ENCODE assay signal across 22 mouse cellular contexts in genomic region chr12:112430104-112430846, GRCm38 (mm10). TPM values are rescaled to one million over a fixed set of nuclear protein-coding genes. Genes with fewer than 3 reads are reported as not detected.
DNase-seq lines count a peak whose midpoint lies in the region; ATAC-seq and TF ChIP-seq lines count a peak whose summit lies in the region.
"Had no signal": no experiment of that assay in that cellular context is flagged by ENCODE, and none has a peak within 500 bp of the region (broad histone marks: within the 10 kb centered on the region; RNA-seq: fewer than 3 reads in every experiment).

No protein-coding gene starts in this region.

- TF ChIP-seq CTCF in forebrain, postnatal 0 days (IDR thresholded peaks at IDR 0.05; ENCODE audit: low read depth) = no peak

- no peaks in the 10 kb centered on the region for H3K27me3 ChIP-seq in forebrain, embryonic 13.5 days
- H3K27me3 ChIP-seq in forebrain, postnatal 0 days (ENCODE audit: insufficient read depth, low read length) = no peaks in the 10 kb centered on the region
- 0 out of 2 replicates have a peak, but pooled peaks cover 13% of the 10 kb centered on the region for H3K27me3 ChIP-seq in midbrain, embryonic 10.5 days (ENCODE audit: low read depth, poor library complexity, severe bottlenecking)
- H3K27me3 ChIP-seq in midbrain, embryonic 16.5 days (ENCODE audit: control insufficient read depth, insufficient read depth, low read depth, low read length) = no peaks in the 10 kb centered on the region
- peaks cover 16% of the 10 kb centered on the region for H3K27me3 ChIP-seq in limb, embryonic 13.5 days

- DNase-seq in forebrain, postnatal 0 days = no peak
- DNase-seq in midbrain, embryonic 10.5 days (ENCODE audit: low spot score) = no peak
- DNase-seq in embryo, embryonic 9.5 days (ENCODE audit: extremely low spot score) = peak; percentile 47
- no peak for DNase-seq in left cerebral cortex, adult 11 months (ENCODE audit: low spot score)
- DNase-seq in thymus, postnatal 36 days = no peak
- DNase-seq: B cell, adult 2 months; gastrocnemius, postnatal 10 days; heart, adult 11 months; right cerebral cortex, adult 18-20 months; thymus, postnatal 14 days had no signal

- H3K4me1 ChIP-seq in forebrain, embryonic 13.5 days = peaks cover 45% of the 10 kb centered on the region
- no peaks in the 10 kb centered on the region for H3K4me1 ChIP-seq in forebrain, postnatal 0 days (ENCODE audit: insufficient read depth)
- peaks cover 56% of the 10 kb centered on the region for H3K4me1 ChIP-seq in midbrain, embryonic 10.5 days
- H3K4me1 ChIP-seq in midbrain, embryonic 16.5 days (ENCODE audit: control insufficient read depth, insufficient read depth, low read length) = peaks cover 11% of the 10 kb centered on the region; the same call in 1 of the 2 replicates
- H3K4me1 ChIP-seq in limb, embryonic 13.5 days = peaks cover 48% of the 10 kb centered on the region

- H3K4me3 ChIP-seq in forebrain, embryonic 13.5 days = no peak overlapping the region
- no peak overlapping the region for H3K4me3 ChIP-seq in forebrain, postnatal 0 days (ENCODE audit: low read depth, low read length)
- no peak overlapping the region for H3K4me3 ChIP-seq in midbrain, embryonic 10.5 days
- no peak overlapping the region for H3K4me3 ChIP-seq in midbrain, embryonic 16.5 days (ENCODE audit: low read depth, low read length)
- no peak overlapping the region for H3K4me3 ChIP-seq in limb, embryonic 13.5 days
- H3K4me3 ChIP-seq: heart, embryonic 12.5 days; hindbrain, embryonic 15.5 days; kidney, embryonic 15.5 days had no signal

- no peak overlapping the region for H3K9ac ChIP-seq in forebrain, embryonic 13.5 days
- H3K9ac ChIP-seq in forebrain, postnatal 0 days = no peak overlapping the region
- H3K9ac ChIP-seq in midbrain, embryonic 16.5 days (ENCODE audit: low read depth, low read length) = no peak overlapping the region
- H3K9ac ChIP-seq in limb, embryonic 13.5 days = no peak overlapping the region
- H3K9ac ChIP-seq: heart, embryonic 12.5 days; hindbrain, embryonic 15.5 days; kidney, embryonic 15.5 days had no signal

- H3K4me2 ChIP-seq in forebrain, embryonic 13.5 days = no peak overlapping the region
- no peak overlapping the region for H3K4me2 ChIP-seq in forebrain, postnatal 0 days (ENCODE audit: low read depth)
- no peak overlapping the region for H3K4me2 ChIP-seq in midbrain, embryonic 16.5 days (ENCODE audit: low read length)
- peak overlapping the region; percentile 16 for H3K4me2 ChIP-seq in limb, embryonic 13.5 days (replicated peaks)
- H3K4me2 ChIP-seq: heart, embryonic 12.5 days; hindbrain, embryonic 15.5 days; kidney, embryonic 15.5 days; liver, embryonic 11.5 days had no signal

- 74% methylated on average over 22 of the region's 22 CpGs for WGBS in forebrain, embryonic 13.5 days
- WGBS in forebrain, postnatal 0 days = 71% methylated on average over 22 of the region's 22 CpGs
- 74% methylated on average over 22 of the region's 22 CpGs for WGBS in midbrain, embryonic 10.5 days
- 62% methylated on average over 22 of the region's 22 CpGs for WGBS in midbrain, embryonic 16.5 days
- 22% methylated on average over 22 of the region's 22 CpGs for WGBS in limb, embryonic 13.5 days

- peak overlapping the region; percentile 35; the same call in 1 of the 2 replicates for H3K27ac ChIP-seq in forebrain, embryonic 13.5 days
- no peak overlapping the region for H3K27ac ChIP-seq in forebrain, postnatal 0 days (ENCODE audit: low read depth, low read length)
- peak overlapping the region; percentile 28; the same call in 1 of the 2 replicates for H3K27ac ChIP-seq in midbrain, embryonic 10.5 days (replicated peaks)
- no peak overlapping the region for H3K27ac ChIP-seq in midbrain, embryonic 16.5 days (ENCODE audit: low read length)
- no peak overlapping the region for H3K27ac ChIP-seq in limb, embryonic 13.5 days
- H3K27ac ChIP-seq: hindbrain, embryonic 15.5 days; kidney, embryonic 15.5 days; stomach, postnatal 0 days had no signal

- no peaks in the 10 kb centered on the region for H3K9me3 ChIP-seq in forebrain, embryonic 13.5 days (replicated peaks)
- H3K9me3 ChIP-seq in forebrain, postnatal 0 days (ENCODE audit: low read length) = no peaks in the 10 kb centered on the region
- no peaks in the 10 kb centered on the region for H3K9me3 ChIP-seq in midbrain, embryonic 10.5 days (replicated peaks)
- no peaks in the 10 kb centered on the region for H3K9me3 ChIP-seq in midbrain, embryonic 16.5 days (replicated peaks; ENCODE audit: control insufficient read depth, low read length, poor library complexity, severe bottlenecking)
- no peaks in the 10 kb centered on the region for H3K9me3 ChIP-seq in limb, embryonic 13.5 days
- H3K9me3 ChIP-seq: heart, embryonic 12.5 days; hindbrain, embryonic 15.5 days; kidney, embryonic 15.5 days had no signal

- H3K36me3 ChIP-seq in forebrain, embryonic 13.5 days (ENCODE audit: poor library complexity, severe bottlenecking) = no peaks in the 10 kb centered on the region
- no peaks in the 10 kb centered on the region for H3K36me3 ChIP-seq in forebrain, postnatal 0 days (ENCODE audit: insufficient read depth)
- no peaks in the 10 kb centered on the region for H3K36me3 ChIP-seq in midbrain, embryonic 10.5 days
- H3K36me3 ChIP-seq in midbrain, embryonic 16.5 days (ENCODE audit: control insufficient read depth, insufficient read depth, low read length) = no peaks in the 10 kb centered on the region
- H3K36me3 ChIP-seq in limb, embryonic 13.5 days = no peaks in the 10 kb centered on the region
- H3K36me3 ChIP-seq: heart, embryonic 12.5 days; hindbrain, embryonic 15.5 days; kidney, embryonic 15.5 days had no signal

- no peak for ATAC-seq in forebrain, embryonic 13.5 days
- ATAC-seq in forebrain, postnatal 0 days = no peak
- ATAC-seq in midbrain, embryonic 16.5 days = no peak
- no peak for ATAC-seq in limb, embryonic 13.5 days (ENCODE audit: low FRiP score, low read depth)
- ATAC-seq: intestine, embryonic 16.5 days had no signal

RNA-seq across cellular contexts. Expression of gene A530016L24Rik, which starts 59.0 kb away (rescaled TPM):
- polyA plus RNA-seq in forebrain, embryonic 13.5 days (2015; fragmentation: Nextera tagmentation; extraction: Ambion mirVana) = 0.11 TPM in 1 of 2 replicates, not detected in the other
- total RNA-seq in forebrain, postnatal 0 days (2014; rRNA removed) = 0.10 TPM in 1 of 2 replicates, not detected in the other
- polyA plus RNA-seq in forebrain, postnatal 0 days (2015; fragmentation: Nextera tagmentation; extraction: Ambion mirVana) = not detected in 2 replicates
- not detected in 2 replicates for polyA plus RNA-seq in midbrain, embryonic 10.5 days (2016; fragmentation: Nextera tagmentation; extraction: Ambion mirVana)
- 0.16 and 0.17 TPM in 2 replicates for polyA plus RNA-seq in midbrain, embryonic 16.5 days (2015; fragmentation: Nextera tagmentation; extraction: Ambion mirVana)
- polyA plus RNA-seq in limb, embryonic 13.5 days (2015; fragmentation: Nextera tagmentation; extraction: Ambion mirVana) = 0.41 and 0.64 TPM in 2 replicates
- total RNA-seq: megakaryocyte progenitor cell, adult 5-6 weeks had no signal
- polyA plus RNA-seq: cortical plate, adult 2 months; midbrain, embryonic 14.5 days; stomach, postnatal 0 days had no signal

Comparison
In these comparisons a context has a peak if more than half of its experiments do, and no peak if none do; other contexts are left out.
1. H3K27ac ChIP-seq: peak in forebrain, embryonic 13.5 days (single experiment) and midbrain, embryonic 10.5 days (single experiment); none in forebrain, postnatal 0 days (single experiment), midbrain, embryonic 16.5 days (single experiment) and limb, embryonic 13.5 days (single experiment).